Mouse (Mus musculus): Measurements from ENCODE around the gene Bpifa1.

DNA sequence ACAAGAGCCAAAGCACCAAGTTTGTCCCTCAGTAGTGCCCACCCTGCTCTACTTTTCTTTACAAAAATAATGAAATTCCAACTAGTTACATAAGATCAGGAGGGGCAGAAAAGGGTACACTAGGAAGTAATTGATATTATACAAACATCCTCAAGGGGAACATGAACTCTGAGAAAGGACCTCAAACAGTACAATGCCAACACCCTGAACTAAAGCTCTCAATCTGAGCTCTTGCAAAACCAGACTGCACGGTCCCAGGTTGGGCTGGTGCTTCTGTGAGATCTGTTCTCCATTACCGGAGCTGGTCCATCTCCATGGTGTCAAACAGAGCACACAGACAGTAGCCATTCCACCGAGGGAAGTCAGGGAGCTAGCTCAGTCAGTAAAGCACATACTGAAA, 25.3 kb upstream of the Bpifa1 start:
- TF ChIP-seq POLR2A (IDR thresholded peaks at IDR 0.05; ENCODE audit: borderline replicate concordance, extremely low read depth, low read depth, low read length), result no peak
- no peak for TF ChIP-seq CTCF (IDR thresholded peaks at IDR 0.05; ENCODE audit: insufficient read depth, low read length)

Data from lung, adult 2 months (tissue).